Mouse (Mus musculus) myocyte (in vitro differentiated cells): ENCODE results near the gene Pitpnb. TPM values are rescaled to one million over a fixed set of nuclear protein-coding genes. Genes with fewer than 3 reads are reported as not detected.

Source experiments
- H3K27me3 ChIP-seq: one replicate; pipeline ENCODE4 v1.6.1; 2011; ENCODE audit not compliant: control insufficient read depth, insufficient read depth, insufficient read length
- H3K36me3 ChIP-seq: one replicate; pipeline ENCODE4 v1.6.1; 2011; ENCODE audit not compliant: control insufficient read depth, insufficient read depth
- H3K4me2 ChIP-seq: one replicate; pipeline ENCODE4 v1.6.1; 2011; ENCODE audit warnings: low read depth, control low read depth
- H3K4me3 ChIP-seq: one replicate; pipeline ENCODE4 v1.5.1; 2011; ENCODE audit warnings: mild to moderate bottlenecking, control low read depth, moderate library complexity
- H3K79me2 ChIP-seq: one replicate; pipeline ENCODE4 v1.6.1; 2011; ENCODE audit not compliant: control insufficient read depth, insufficient read depth
- H3ac ChIP-seq: one replicate; pipeline ENCODE4 v1.6.1; 2011; ENCODE audit not compliant: control insufficient read depth, insufficient read length
- CEBPB ChIP-seq: IDR thresholded peaks from 2 replicates; pipeline ENCODE4 v1.6.1; 2011; ENCODE audit warnings: mild to moderate bottlenecking, moderate library complexity; ENCODE audit not compliant: poor library complexity, insufficient read depth, severe bottlenecking
- E2F4 ChIP-seq: IDR thresholded peaks from one replicate; pipeline ENCODE4 v1.6.1; 2011; ENCODE audit warnings: mild to moderate bottlenecking, control low read depth, moderate library complexity; ENCODE audit not compliant: insufficient read depth
- MAX ChIP-seq: IDR thresholded peaks from one replicate; pipeline ENCODE4 v1.6.1; 2011; ENCODE audit warnings: low read depth, mild to moderate bottlenecking, control low read depth
- MYOD1 ChIP-seq, 3 experiments: IDR thresholded peaks; one replicate each; pipeline ENCODE4 v1.6.1; 2011; ENCODE audit warnings: control low read depth in 2 of 3, low read depth in 2 of 3, mild to moderate bottlenecking in 2 of 3, moderate library complexity in 1 of 3; ENCODE audit not compliant: insufficient read length in 2 of 3, control insufficient read depth in 1 of 3
- MYOG ChIP-seq, 3 experiments: IDR thresholded peaks; one replicate each; pipeline ENCODE4 v1.6.1; 2011; ENCODE audit warnings: control low read depth in 2 of 3, low read depth in 2 of 3, mild to moderate bottlenecking in 2 of 3; ENCODE audit not compliant: insufficient read length in 2 of 3, control insufficient read depth in 1 of 3, insufficient read depth in 1 of 3
- POLR2A ChIP-seq: IDR thresholded peaks from one replicate; pipeline ENCODE4 v1.6.1; 2011; ENCODE audit warnings: low read depth, mild to moderate bottlenecking, control low read depth, moderate library complexity; ENCODE audit not compliant: insufficient read length
- POLR2AphosphoS2 ChIP-seq: IDR thresholded peaks from one replicate; pipeline ENCODE4 v1.6.1; 2011; ENCODE audit warnings: low read depth, control low read depth; ENCODE audit not compliant: insufficient read length
- REST ChIP-seq: IDR thresholded peaks from one replicate; pipeline ENCODE4 v1.6.1; 2011; ENCODE audit warnings: mild to moderate bottlenecking, control low read depth, moderate library complexity; ENCODE audit not compliant: insufficient read depth, insufficient read length
- SRF ChIP-seq: IDR thresholded peaks from one replicate; pipeline ENCODE4 v1.6.1; 2011; ENCODE audit warnings: low read depth; ENCODE audit not compliant: control insufficient read depth, insufficient read length
- TCF12 ChIP-seq: IDR thresholded peaks from one replicate; pipeline ENCODE4 v1.6.1; 2011; ENCODE audit warnings: mild to moderate bottlenecking, control low read depth; ENCODE audit not compliant: poor library complexity, insufficient read depth, severe bottlenecking
- TCF3 ChIP-seq: IDR thresholded peaks from one replicate; pipeline ENCODE4 v1.6.1; 2011; ENCODE audit warnings: low read depth, control low read depth; ENCODE audit not compliant: insufficient read length
- USF1 ChIP-seq: IDR thresholded peaks from one replicate; pipeline ENCODE4 v1.6.1; 2011; ENCODE audit warnings: low read depth, mild to moderate bottlenecking, control low read depth, moderate library complexity
- polyA plus RNA-seq: library from polyadenylated mRNA; unstranded; fragments of >200 nt; fragmentation: generic; extraction: Trizol; gene quantifications from one replicate; pipeline ENCODE4 v1.2.1, GENCODE M21; 2012; ENCODE audit warnings: missing spikeins

The Pitpnb gene
- polyA plus RNA-seq, 1 experiment: 52.2 TPM

- H3K4me2 ChIP-seq: no peak overlapping the region
- H3K4me3 ChIP-seq: no peak overlapping the region
- H3ac ChIP-seq: no peak overlapping the region
- H3K27me3 ChIP-seq: peaks cover 10% of the 10 kb centered on the region
- H3K79me2 ChIP-seq: no peaks in the 10 kb centered on the region
- no peaks in the 10 kb centered on the region for H3K36me3 ChIP-seq
- no peak for TF ChIP-seq SRF
- no peak for TF ChIP-seq TCF3
- no peak for TF ChIP-seq MAX
- no peak for TF ChIP-seq TCF12
- TF ChIP-seq MYOG (IDR thresholded peaks at IDR 0.05; ENCODE audit: control insufficient read depth in 1 of 3, insufficient read depth in 1 of 3, insufficient read length in 2 of 3, low read depth in 2 of 3): no peak
- TF ChIP-seq MYOD1 (IDR thresholded peaks at IDR 0.05; ENCODE audit: control insufficient read depth in 1 of 3, insufficient read length in 2 of 3, low read depth in 2 of 3): no peak
- no peak for TF ChIP-seq E2F4
- no peak for TF ChIP-seq REST
Observed at GRCm38 (mm10) chr5:111291639-111292038, 38.9 kb upstream of the Pitpnb start.

- TF ChIP-seq CEBPB (no peak), REST (no peak), E2F4 (no peak), TCF3 (no peak), MAX (no peak), USF1 (no peak), SRF (no peak)
- Histone ChIP-seq H3ac (no peak overlapping the region), H3K36me3 (no peaks in the 10 kb centered on the region), H3K4me2 (no peak overlapping the region), H3K27me3 (peaks cover 32% of the 10 kb centered on the region), H3K79me2 (no peaks in the 10 kb centered on the region), H3K4me3 (no peak overlapping the region)
Observed at GRCm38 (mm10) chr5:111297801-111298200, 32.8 kb upstream of the Pitpnb start.

- TF ChIP-seq MYOG (IDR thresholded peaks at IDR 0.05; ENCODE audit: control insufficient read depth in 1 of 3, insufficient read depth in 1 of 3, insufficient read length in 2 of 3, low read depth in 2 of 3) (no peak), MAX (no peak), POLR2AphosphoS2 (no peak), TCF12 (no peak), POLR2A (no peak), E2F4 (no peak), MYOD1 (IDR thresholded peaks at IDR 0.05; ENCODE audit: control insufficient read depth in 1 of 3, insufficient read length in 2 of 3, low read depth in 2 of 3) (no peak), REST (no peak), TCF3 (no peak), SRF (no peak), CEBPB (no peak), USF1 (no peak)
- Histone ChIP-seq H3K4me3 (no peak overlapping the region), H3K36me3 (no peaks in the 10 kb centered on the region), H3ac (no peak overlapping the region), H3K79me2 (no peaks in the 10 kb centered on the region), H3K4me2 (no peak overlapping the region), H3K27me3 (peaks cover 36% of the 10 kb centered on the region)
Observed at GRCm38 (mm10) chr5:111298706-111299105, 31.9 kb upstream of the Pitpnb start.

- no peak overlapping the region for H3K4me3 ChIP-seq
- no peak overlapping the region for H3K4me2 ChIP-seq
- no peaks in the 10 kb centered on the region for H3K36me3 ChIP-seq
- no peaks in the 10 kb centered on the region for H3K79me2 ChIP-seq
- H3ac ChIP-seq: no peak overlapping the region
- H3K27me3 ChIP-seq: peaks cover 33% of the 10 kb centered on the region
- TF ChIP-seq SRF (no peak), POLR2AphosphoS2 (no peak), TCF12 (no peak), TCF3 (no peak), E2F4 (no peak), MAX (no peak), MYOD1 (IDR thresholded peaks at IDR 0.05; ENCODE audit: control insufficient read depth in 1 of 3, insufficient read length in 2 of 3, low read depth in 2 of 3) (no peak), REST (no peak), POLR2A (no peak), CEBPB (no peak), MYOG (IDR thresholded peaks at IDR 0.05; ENCODE audit: control insufficient read depth in 1 of 3, insufficient read depth in 1 of 3, insufficient read length in 2 of 3, low read depth in 2 of 3) (no peak), USF1 (no peak)
Observed at GRCm38 (mm10) chr5:111300776-111301175, 29.8 kb upstream of the Pitpnb start.

GRCm38 (mm10) chr5:111301736-111302135 is 28.8 kb upstream of the Pitpnb start:
- TF ChIP-seq TCF3: no peak
- no peak for TF ChIP-seq REST
- no peak for TF ChIP-seq POLR2A
- no peak for TF ChIP-seq USF1
- no peak for TF ChIP-seq MAX
- TF ChIP-seq MYOG (IDR thresholded peaks at IDR 0.05; ENCODE audit: control insufficient read depth in 1 of 3, insufficient read depth in 1 of 3, insufficient read length in 2 of 3, low read depth in 2 of 3): no peak
- no peak for TF ChIP-seq SRF
- TF ChIP-seq E2F4: no peak
- no peak for TF ChIP-seq CEBPB
- no peak for TF ChIP-seq MYOD1 (IDR thresholded peaks at IDR 0.05; ENCODE audit: control insufficient read depth in 1 of 3, insufficient read length in 2 of 3, low read depth in 2 of 3)
- TF ChIP-seq TCF12: no peak
- no peak for TF ChIP-seq POLR2AphosphoS2
- H3K36me3 ChIP-seq: no peaks in the 10 kb centered on the region
- H3ac ChIP-seq: no peak overlapping the region

More at GRCm38 (mm10) chr5:111301736-111302135, 28.8 kb upstream of the Pitpnb start:
- Histone ChIP-seq H3K79me2 (no peaks in the 10 kb centered on the region), H3K4me2 (no peak overlapping the region), H3K27me3 (peaks cover 33% of the 10 kb centered on the region), H3K4me3 (no peak overlapping the region)
